ENCODE assay signal across 24 mouse cellular contexts in the genomic region with DNA sequence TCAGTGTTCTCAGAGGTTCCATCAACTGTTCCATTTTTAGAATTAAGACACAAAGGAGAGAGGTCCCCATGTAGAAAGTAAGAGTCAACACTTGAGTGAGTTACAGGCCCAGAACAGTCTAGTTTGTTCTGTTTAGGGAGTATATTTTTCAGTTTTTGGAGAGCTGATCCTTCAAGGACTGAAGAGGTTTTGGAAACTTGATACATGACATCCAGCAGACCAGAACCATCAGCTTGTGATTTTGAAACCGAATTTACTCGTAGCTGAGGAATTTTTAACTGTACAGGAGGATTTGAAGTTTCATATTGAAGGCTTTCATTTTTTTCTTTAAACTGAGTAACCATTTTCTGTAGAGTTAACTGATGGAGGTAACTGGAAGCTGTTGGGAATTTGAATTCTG.
"Had no signal": no experiment of that assay in that cellular context is flagged by ENCODE, and none has a peak within 500 bp of the region (broad histone marks: within the 10 kb centered on the region; RNA-seq: fewer than 3 reads in every experiment).

No protein-coding gene starts in this region.

- H3K27ac ChIP-seq: gastrocnemius, adult 2 months; heart, adult 2 months; heart, embryonic 13.5 days; heart, embryonic 15.5 days; hindbrain, embryonic 13.5 days; hindbrain, embryonic 15.5 days; hindbrain, postnatal 0 days; limb, embryonic 13.5 days; limb, embryonic 15.5 days; liver, embryonic 12.5 days; liver, embryonic 14.5 days had no signal

- DNase-seq: gastrocnemius, adult 2 months; gastrocnemius, postnatal 14 days; gastrocnemius, postnatal 36 days; heart, adult 2 months; heart, postnatal 14 days; heart, postnatal 36 days; kidney, adult 11 months; kidney, adult 8-10 months; kidney, postnatal 14 days; kidney, postnatal 36 days; layer of hippocampus, adult 9-11 months; layer of hippocampus, postnatal 36 days; left cerebral cortex, postnatal 4 days had no signal

- H3K36me3 ChIP-seq: heart, embryonic 15.5 days; hindbrain, embryonic 13.5 days; hindbrain, embryonic 15.5 days; limb, embryonic 15.5 days had no signal

- H3K4me2 ChIP-seq: heart, embryonic 11.5 days; heart, embryonic 13.5 days; heart, embryonic 15.5 days; hindbrain, embryonic 13.5 days; hindbrain, embryonic 15.5 days; limb, embryonic 13.5 days; limb, embryonic 15.5 days; liver, embryonic 12.5 days had no signal

- ATAC-seq: hindbrain, postnatal 0 days; intestine, embryonic 16.5 days; liver, embryonic 12.5 days had no signal

- H3K9me3 ChIP-seq: heart, embryonic 13.5 days; heart, embryonic 15.5 days; hindbrain, embryonic 13.5 days; hindbrain, embryonic 15.5 days; limb, embryonic 13.5 days; limb, embryonic 15.5 days; liver, embryonic 12.5 days had no signal

- H3K27me3 ChIP-seq: heart, embryonic 13.5 days; heart, embryonic 15.5 days; hindbrain, embryonic 13.5 days; hindbrain, embryonic 15.5 days; limb, embryonic 13.5 days; limb, embryonic 15.5 days; liver, embryonic 12.5 days had no signal

- H3K9ac ChIP-seq: heart, embryonic 13.5 days; heart, embryonic 15.5 days; hindbrain, embryonic 13.5 days; hindbrain, embryonic 15.5 days; limb, embryonic 13.5 days; limb, embryonic 15.5 days; liver, embryonic 12.5 days; liver, embryonic 14.5 days had no signal

- H3K4me3 ChIP-seq: gastrocnemius, adult 2 months; heart, adult 2 months; heart, embryonic 13.5 days; heart, embryonic 15.5 days; hindbrain, embryonic 13.5 days; hindbrain, embryonic 15.5 days; limb, embryonic 13.5 days; limb, embryonic 15.5 days; liver, embryonic 12.5 days had no signal

- H3K4me1 ChIP-seq: heart, embryonic 13.5 days; heart, embryonic 15.5 days; hindbrain, embryonic 13.5 days; hindbrain, embryonic 15.5 days; limb, embryonic 13.5 days; limb, embryonic 15.5 days; liver, embryonic 12.5 days had no signal
